Comparison of ENCODE assay signal across 15 mouse cellular contexts in the genomic region with DNA sequence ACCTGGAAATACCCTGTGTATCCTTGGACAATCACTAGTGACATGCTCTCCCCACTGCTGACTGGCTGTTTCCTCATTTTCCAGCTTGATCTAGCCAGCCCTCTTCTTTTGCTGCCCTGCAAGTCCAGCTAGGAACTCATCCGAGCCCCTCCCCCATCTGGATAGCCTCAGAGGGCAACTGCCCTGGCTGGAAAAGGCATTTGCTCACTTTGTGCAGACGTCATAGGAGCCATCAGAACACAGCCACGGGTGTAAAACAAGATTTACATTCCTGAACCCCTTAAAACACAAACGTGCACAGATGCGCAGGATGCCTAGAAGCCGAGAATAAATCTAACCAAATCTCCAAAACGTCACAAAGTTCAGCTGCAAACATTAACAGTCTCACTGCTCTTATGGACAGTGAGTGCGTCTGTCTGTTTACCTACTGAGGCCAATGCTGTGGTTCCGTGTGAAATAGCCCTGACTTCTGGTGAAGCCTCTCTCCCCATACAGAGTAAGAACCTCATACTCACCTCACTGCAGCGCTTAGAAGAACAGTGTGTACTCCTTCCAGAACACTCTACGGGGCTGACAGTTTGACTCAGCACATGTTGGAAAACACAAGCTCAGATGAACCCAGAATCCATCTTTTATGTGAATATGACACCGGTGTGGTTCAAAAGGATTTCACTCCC.
DNase-seq lines count a peak whose midpoint lies in the region; ATAC-seq and TF ChIP-seq lines count a peak whose summit lies in the region.
"Had no signal": no experiment of that assay in that cellular context is flagged by ENCODE, and none has a peak within 500 bp of the region (broad histone marks: within the 10 kb centered on the region; RNA-seq: fewer than 3 reads in every experiment).

No protein-coding gene starts in this region.

- WGBS in kidney, postnatal 0 days, result 30% methylated on average over 12 of the region's 12 CpGs
- WGBS in kidney, adult 2 months, result 51% methylated on average over 12 of the region's 12 CpGs
- 74% methylated on average over 12 of the region's 12 CpGs for WGBS in hindbrain, embryonic 11.5 days

- no peak overlapping the region; the same call in 1 of the 2 replicates for H3K9ac ChIP-seq in kidney, postnatal 0 days (ENCODE audit: low read depth, low read length)
- no peak overlapping the region for H3K9ac ChIP-seq in hindbrain, embryonic 11.5 days (ENCODE audit: low read depth, low read length)
- H3K9ac ChIP-seq: limb, embryonic 13.5 days; midbrain, embryonic 12.5 days had no signal

- no peak overlapping the region for H3K27ac ChIP-seq in kidney, postnatal 0 days
- H3K27ac ChIP-seq in kidney, adult 2 months (ENCODE audit: insufficient read depth, low read depth, low read length), result no peak overlapping the region
- H3K27ac ChIP-seq in hindbrain, embryonic 11.5 days (ENCODE audit: low read depth, low read length), result no peak overlapping the region
- H3K27ac ChIP-seq: limb, embryonic 13.5 days; midbrain, embryonic 12.5 days had no signal

- no peak for ATAC-seq in kidney, postnatal 0 days (replicated peaks; ENCODE audit: low FRiP score, low read depth)
- no peak for ATAC-seq in hindbrain, embryonic 11.5 days (ENCODE audit: low FRiP score)
- ATAC-seq: inflammation-experienced regulatory T-cells, adult 6 months had no signal

- intact Hi-C loops in left cerebral cortex, postnatal 14 days (cut with DNase I), result no loop called here

- no peaks in the 10 kb centered on the region; the same call in 1 of the 2 replicates for H3K4me1 ChIP-seq in kidney, postnatal 0 days (replicated peaks; ENCODE audit: insufficient read depth, low read length)
- no peaks in the 10 kb centered on the region for H3K4me1 ChIP-seq in kidney, adult 2 months (ENCODE audit: control insufficient read depth, insufficient read depth, low read length)
- no peaks in the 10 kb centered on the region for H3K4me1 ChIP-seq in hindbrain, embryonic 11.5 days (replicated peaks; ENCODE audit: control insufficient read depth, insufficient read depth, low read length)
- H3K4me1 ChIP-seq: midbrain, embryonic 12.5 days had no signal

- no peak overlapping the region for H3K4me3 ChIP-seq in kidney, postnatal 0 days (replicated peaks; ENCODE audit: low read depth, low read length)
- H3K4me3 ChIP-seq in kidney, adult 2 months (ENCODE audit: insufficient read depth, low read depth, low read length), result no peak overlapping the region
- H3K4me3 ChIP-seq in hindbrain, embryonic 11.5 days (ENCODE audit: low read depth, low read length), result no peak overlapping the region
- H3K4me3 ChIP-seq: limb, embryonic 13.5 days; midbrain, embryonic 12.5 days had no signal

- no peak for TF ChIP-seq POLR2A in kidney, adult 2 months (IDR thresholded peaks at IDR 0.05; ENCODE audit: low read depth, low read length)

- TF ChIP-seq CTCF in kidney, postnatal 0 days (IDR thresholded peaks at IDR 0.05; ENCODE audit: low read depth), result no peak
- TF ChIP-seq CTCF in kidney, adult 2 months (conservative IDR thresholded peaks at IDR 0.05; ENCODE audit: insufficient read depth, insufficient read length, low read depth, low read length), result no peak

- H3K4me2 ChIP-seq in kidney, postnatal 0 days (ENCODE audit: low read length), result no peak overlapping the region
- H3K4me2 ChIP-seq in hindbrain, embryonic 11.5 days (replicated peaks; ENCODE audit: low read depth, low read length), result no peak overlapping the region
- H3K4me2 ChIP-seq: limb, embryonic 13.5 days; midbrain, embryonic 12.5 days had no signal

- DNase-seq in gastrocnemius, postnatal 10 days, result peak; percentile 15
- no peak for DNase-seq in gastrocnemius, adult 8-10 months (ENCODE audit: low spot score in 2 of 2)
- peak; percentile 44 for DNase-seq in kidney, postnatal 0 days (ENCODE audit: low spot score)
- no peak for DNase-seq in kidney, adult 2 months
- peak; percentile 42 for DNase-seq in heart, postnatal 4 days
- peak; percentile 31 to 34 for DNase-seq in lung, postnatal 4 days
- DNase-seq in left cerebral cortex, postnatal 14 days (ENCODE audit: low spot score in 2 of 2), result no peak
- DNase-seq in hindbrain, embryonic 11.5 days (ENCODE audit: low spot score), result no peak
- DNase-seq: adrenal gland, adult 8-10 months; cerebellum, adult 11-12 months; spleen, adult 18-20 months; thymus, postnatal 36 days had no signal

- H3K36me3 ChIP-seq in kidney, postnatal 0 days (ENCODE audit: insufficient read depth, low read length), result no peaks in the 10 kb centered on the region
- no peaks in the 10 kb centered on the region for H3K36me3 ChIP-seq in kidney, adult 2 months (ENCODE audit: control insufficient read depth, insufficient read depth, low read length)
- no peaks in the 10 kb centered on the region for H3K36me3 ChIP-seq in hindbrain, embryonic 11.5 days (ENCODE audit: control insufficient read depth, insufficient read depth, low read length)
- H3K36me3 ChIP-seq: limb, embryonic 13.5 days; midbrain, embryonic 12.5 days had no signal

- H3K27me3 ChIP-seq in kidney, postnatal 0 days (ENCODE audit: insufficient read depth, low read length), result no peaks in the 10 kb centered on the region
- H3K27me3 ChIP-seq in kidney, adult 2 months (replicated peaks; ENCODE audit: control insufficient read depth, insufficient read depth, low read length), result no peaks in the 10 kb centered on the region
- no peaks in the 10 kb centered on the region for H3K27me3 ChIP-seq in hindbrain, embryonic 11.5 days (ENCODE audit: control insufficient read depth, insufficient read depth, low read length)
- H3K27me3 ChIP-seq: limb, embryonic 13.5 days; midbrain, embryonic 12.5 days had no signal

- H3K9me3 ChIP-seq in kidney, postnatal 0 days (replicated peaks; ENCODE audit: low read length), result no peaks in the 10 kb centered on the region
- H3K9me3 ChIP-seq in hindbrain, embryonic 11.5 days (ENCODE audit: control insufficient read depth, low read length), result no peaks in the 10 kb centered on the region
- H3K9me3 ChIP-seq: limb, embryonic 13.5 days; midbrain, embryonic 12.5 days had no signal

Comparison
In these comparisons a context has a peak if more than half of its experiments do, and no peak if none do; other contexts are left out.
1. DNase-seq: peak in gastrocnemius, postnatal 10 days (single experiment), kidney, postnatal 0 days (single experiment), heart, postnatal 4 days (single experiment) and lung, postnatal 4 days (2 of 2); none in gastrocnemius, adult 8-10 months (0 of 2), kidney, adult 2 months (single experiment), left cerebral cortex, postnatal 14 days (0 of 2) and hindbrain, embryonic 11.5 days (single experiment).